Mouse (Mus musculus) ES-E14 (cell line): ENCODE measurements around the gene Hist1h3c.

ENCODE experiments used
- CHD2 ChIP-seq: IDR thresholded peaks from 2 replicates; pipeline ENCODE4 v1.6.1; 2014; ENCODE audit warnings: mild to moderate bottlenecking, low read depth, low read length, inconsistent platforms
- HCFC1 ChIP-seq: IDR thresholded peaks from 2 replicates; pipeline ENCODE4 v1.6.1; 2012; ENCODE audit warnings: low read length, inconsistent platforms, borderline replicate concordance; ENCODE audit not compliant: insufficient read depth
- MAFK ChIP-seq: IDR thresholded peaks from 2 replicates; pipeline ENCODE4 v1.6.1; 2014; ENCODE audit warnings: mild to moderate bottlenecking, low read depth, low read length, inconsistent platforms; ENCODE audit not compliant: insufficient read depth
- ZC3H11A ChIP-seq: IDR thresholded peaks from 2 replicates; pipeline ENCODE4 v1.6.1; 2012; ENCODE audit warnings: low read depth, mild to moderate bottlenecking, inconsistent platforms, low read length, borderline replicate concordance

DNA sequence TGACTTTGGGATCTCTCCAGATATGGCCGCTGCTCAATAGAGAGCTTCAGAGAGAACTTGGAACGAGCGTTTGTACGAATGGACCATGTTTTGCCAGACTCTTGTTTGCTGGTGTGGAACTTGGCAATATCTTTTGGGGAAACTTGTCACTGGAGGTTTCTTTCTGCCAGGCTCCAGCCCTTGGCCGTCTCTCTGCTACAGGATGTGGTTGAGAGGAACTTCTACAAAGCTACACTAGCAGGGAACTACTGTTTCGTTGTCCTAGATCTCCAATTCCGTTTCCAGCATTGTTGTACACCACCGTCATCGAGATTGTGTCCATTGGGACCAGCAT is 16.2 kb downstream of the Hist1h3c start:
- TF ChIP-seq HCFC1 (no peak), CHD2 (no peak), MAFK (no peak), ZC3H11A (no peak)
